Mouse (Mus musculus): Measurements from ENCODE around the gene Rexo2.

Rexo2 gene

DNA sequence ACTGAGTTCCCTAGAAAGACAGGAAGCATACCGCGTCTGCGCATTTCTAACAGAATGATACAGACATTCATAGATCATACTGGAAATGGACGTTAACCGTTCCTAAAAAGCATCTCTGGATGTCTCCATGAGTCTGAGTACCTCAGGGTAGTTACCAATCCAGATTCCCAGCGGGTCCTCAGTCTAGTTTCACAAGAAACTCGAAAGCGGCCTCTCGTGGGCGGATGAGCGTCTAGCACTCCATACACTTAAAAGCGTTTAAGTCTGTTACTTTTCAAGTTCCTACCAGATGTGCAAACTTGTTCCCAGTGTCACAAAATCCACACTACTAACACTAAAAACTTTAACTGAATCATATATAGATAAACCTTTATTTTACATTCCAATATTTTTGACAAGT, 7.3 kb downstream of the Rexo2 start:
- in situ Hi-C loops (cut with MboI) = no loop called here

- in situ Hi-C loops (cut with MboI) = no loop called here
Observed at GRCm38 (mm10) chr9:48472441-48473025, 7.9 kb downstream of the Rexo2 start.

GRCm38 (mm10) chr9:48467471-48467870, 13.0 kb downstream of the Rexo2 start:
- in situ Hi-C loops (cut with MboI) = loop anchor here (10.0 kb wide), 1 partner anchor 203 kb away; no protein-coding TSS in a partner anchor

DNA sequence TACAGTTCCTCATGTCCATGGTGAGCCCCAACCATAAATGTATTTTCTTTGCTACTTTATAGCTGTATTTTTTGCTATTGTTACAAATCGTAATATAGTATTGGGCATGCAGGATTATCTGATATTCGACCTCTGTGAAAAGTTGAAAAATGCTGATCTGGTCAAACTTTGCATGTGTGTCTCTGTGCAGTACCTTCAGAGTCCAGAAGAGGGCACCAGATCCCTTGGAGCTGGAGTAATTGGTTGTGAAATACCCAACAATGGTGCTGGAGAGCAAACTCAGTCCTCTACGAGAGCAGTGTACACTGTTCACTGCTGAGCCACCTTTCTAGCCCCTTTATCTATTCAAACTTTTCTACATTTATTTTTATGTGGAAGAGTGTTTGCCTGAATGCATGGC, 13.6 kb downstream of the Rexo2 start:
- in situ Hi-C loops (cut with MboI) = loop anchor here (10.0 kb wide), 1 partner anchor 202 kb away; no protein-coding TSS in a partner anchor

DNA sequence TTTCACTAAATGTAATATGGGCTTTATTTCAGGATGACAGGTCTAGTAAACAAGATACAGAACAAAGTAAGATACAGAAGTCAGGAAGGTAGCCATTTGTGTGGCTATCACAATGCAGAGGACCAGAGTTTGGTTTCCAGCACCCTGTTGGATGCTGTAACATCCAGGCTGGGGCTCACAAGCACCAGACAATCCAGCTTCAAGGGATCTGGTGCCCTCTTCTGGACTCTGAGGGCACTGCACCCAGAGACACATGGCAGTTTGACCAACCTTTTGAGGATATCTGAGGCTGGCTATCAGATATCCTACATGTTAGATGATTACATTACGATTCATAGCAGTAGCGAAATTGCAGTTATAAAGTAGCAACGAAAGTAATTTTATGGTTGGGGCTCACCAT, 14.8 kb downstream of the Rexo2 start:
- in situ Hi-C loops (cut with MboI) = loop anchor here (10.0 kb wide), 1 partner anchor 201 kb away; no protein-coding TSS in a partner anchor

GRCm38 (mm10) chr9:48461545-48461944, 18.9 kb downstream of the Rexo2 start:
- in situ Hi-C loops (cut with MboI) = loop anchor here (10.0 kb wide), 1 partner anchor 197 kb away; no protein-coding TSS in a partner anchor

DNA sequence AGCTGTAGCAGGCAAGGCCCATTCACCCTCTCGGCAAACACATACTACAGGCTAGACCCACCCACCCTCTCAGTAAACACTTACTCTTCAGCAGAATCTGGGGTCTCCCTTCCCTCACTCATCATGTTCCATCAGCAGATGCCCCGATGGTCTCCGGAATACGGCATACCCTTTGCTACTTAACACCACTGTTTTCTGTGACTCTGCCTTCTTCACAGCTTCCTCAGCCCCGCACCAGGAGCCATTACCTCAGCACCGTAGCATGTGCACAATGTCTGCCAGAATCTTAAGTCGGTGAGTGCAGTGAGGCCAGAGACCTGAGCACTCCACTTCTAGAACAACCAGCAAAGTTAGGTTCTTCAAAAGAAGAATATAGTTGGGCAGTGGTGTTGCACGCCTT, 19.7 kb downstream of the Rexo2 start:
- in situ Hi-C loops (cut with MboI) = loop anchor here (10.0 kb wide), 1 partner anchor 196 kb away; no protein-coding TSS in a partner anchor

DNA sequence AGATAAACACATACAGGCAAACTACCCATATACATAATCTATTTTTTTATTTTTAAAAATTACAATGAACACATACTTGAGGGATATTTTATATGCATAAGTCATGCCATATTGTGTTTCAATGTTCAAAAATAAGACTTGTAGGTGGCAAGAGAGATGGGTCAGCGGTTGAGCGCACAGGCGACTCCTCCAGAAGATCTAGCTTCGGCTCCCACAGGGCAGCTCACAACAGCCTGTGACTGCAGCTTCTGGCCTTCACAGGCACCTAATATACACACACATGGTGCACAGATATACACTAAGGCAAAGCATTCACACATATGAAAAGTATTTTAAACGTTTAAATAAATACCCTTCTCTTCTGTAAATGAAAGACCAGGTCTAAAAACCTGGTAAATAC, 21.0 kb downstream of the Rexo2 start:
- in situ Hi-C loops (cut with MboI) = no loop called here

DNA sequence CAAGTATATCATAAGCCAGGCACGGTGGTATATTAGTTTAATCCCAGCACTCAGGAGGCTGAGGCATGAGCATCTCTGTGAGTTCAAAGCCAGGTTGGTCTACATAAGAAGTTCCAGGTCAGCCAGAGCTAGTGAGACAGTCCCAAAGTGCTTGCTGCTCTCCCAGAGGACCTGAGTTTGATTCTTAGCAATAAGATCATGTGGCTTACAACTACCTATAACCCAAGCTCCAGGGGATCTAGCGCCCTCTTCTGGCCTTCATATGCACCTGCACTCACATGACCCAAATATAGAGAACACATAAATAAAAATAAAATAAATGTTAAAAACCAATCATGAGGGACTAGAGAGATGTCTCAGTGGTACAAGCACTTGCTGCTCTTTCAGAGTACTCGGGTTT, 21.5 kb downstream of the Rexo2 start:
- in situ Hi-C loops (cut with MboI) = no loop called here

DNA sequence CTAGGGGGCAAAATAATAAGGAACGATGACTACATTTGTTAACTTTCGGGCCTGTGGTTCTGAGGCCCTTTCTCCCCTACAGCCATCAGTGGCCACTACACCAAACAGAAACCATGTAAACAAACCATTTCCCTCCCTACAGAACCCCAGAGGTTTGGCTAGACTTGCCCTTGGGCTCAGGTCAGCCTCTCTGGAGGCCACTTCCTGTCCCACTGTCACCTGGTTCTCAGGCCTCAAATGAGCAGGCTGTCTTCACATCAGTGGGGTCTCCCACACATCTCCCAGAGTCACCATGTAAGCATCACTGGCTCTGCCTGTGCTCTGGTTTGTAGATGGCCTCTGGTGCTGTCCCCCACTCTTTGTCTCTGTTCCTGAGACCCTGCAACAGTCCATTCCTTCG, 24.5 kb downstream of the Rexo2 start:
- in situ Hi-C loops (cut with MboI) = no loop called here

GRCm38 (mm10) chr9:48450066-48450465, 30.4 kb downstream of the Rexo2 start:
- in situ Hi-C loops (cut with MboI) = no loop called here

DNA sequence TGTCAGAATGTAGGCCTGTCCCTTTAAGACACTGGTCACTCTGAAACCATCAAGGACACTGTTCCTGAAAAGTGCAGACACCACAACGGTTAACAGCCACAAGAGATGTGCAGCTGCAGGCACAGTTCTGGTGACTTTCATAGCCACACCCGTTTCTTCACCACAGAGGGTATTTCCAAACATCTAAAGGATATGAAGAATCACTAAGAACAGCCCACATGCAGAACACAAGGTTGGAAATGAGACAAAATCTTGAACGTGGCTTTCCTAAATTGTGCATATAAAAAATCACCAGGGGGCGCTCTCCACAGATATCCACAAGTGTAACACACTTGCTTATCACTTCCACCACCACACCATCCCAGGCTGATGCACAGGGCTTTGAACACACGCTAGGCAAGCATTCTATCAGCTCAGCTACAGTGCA, 32.6 kb downstream of the Rexo2 start:
- in situ Hi-C loops (cut with MboI) = no loop called here

GRCm38 (mm10) chr9:48444821-48445220, 35.6 kb downstream of the Rexo2 start:
- in situ Hi-C loops (cut with MboI) = no loop called here

- in situ Hi-C loops (cut with MboI) = no loop called here
Observed at GRCm38 (mm10) chr9:48443873-48444272, 36.5 kb downstream of the Rexo2 start.

GRCm38 (mm10) chr9:48432449-48432848, 48.0 kb downstream of the Rexo2 start:
- in situ Hi-C loops (cut with MboI) = no loop called here

GRCm38 (mm10) chr9:48427176-48427575, 53.2 kb downstream of the Rexo2 start:
- in situ Hi-C loops (cut with MboI) = no loop called here

GRCm38 (mm10) chr9:48423256-48423655, 57.2 kb downstream of the Rexo2 start:
- in situ Hi-C loops (cut with MboI) = no loop called here

DNA sequence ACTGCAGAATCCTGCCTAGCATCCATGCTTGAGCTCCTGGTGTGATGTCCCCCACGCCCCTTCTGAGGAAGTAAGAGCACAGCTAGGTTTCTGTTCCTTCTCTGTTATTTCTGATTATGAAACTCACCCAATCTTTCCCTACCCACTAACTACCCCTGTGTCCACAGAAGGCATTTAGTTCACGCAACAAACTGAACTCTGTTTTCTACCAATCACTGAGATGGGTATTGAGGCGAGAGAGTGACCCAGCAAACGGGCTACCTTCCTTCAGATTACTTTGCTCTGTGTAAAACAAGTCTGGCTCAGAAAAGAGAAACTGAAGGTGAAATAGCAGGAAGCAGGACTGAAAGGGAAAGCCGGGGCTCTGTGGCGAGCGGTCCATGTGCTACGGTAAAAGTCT, 58.0 kb downstream of the Rexo2 start:
- in situ Hi-C loops (cut with MboI) = no loop called here

DNA sequence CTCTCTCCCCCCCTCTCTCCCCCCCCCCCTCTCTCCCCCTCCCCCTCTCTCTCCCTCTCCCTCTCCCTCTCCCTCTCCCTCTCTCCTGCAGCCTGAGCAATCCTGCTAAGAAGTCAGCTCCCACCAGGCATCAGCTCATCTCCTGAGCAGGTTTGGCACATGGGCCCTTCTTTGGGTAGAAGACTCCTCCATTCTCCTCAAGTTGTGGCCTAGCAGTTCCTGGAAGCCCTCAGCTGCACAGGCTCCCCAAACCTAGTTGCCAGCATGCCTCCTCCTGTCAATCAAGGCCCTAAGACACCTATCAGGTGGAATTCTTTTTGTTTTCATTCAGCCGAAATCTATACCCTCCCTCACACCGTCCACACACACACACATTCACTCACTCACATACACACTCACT, 58.9 kb downstream of the Rexo2 start:
- in situ Hi-C loops (cut with MboI) = no loop called here

- in situ Hi-C loops (cut with MboI) = no loop called here
Observed at GRCm38 (mm10) chr9:48421029-48421428, 59.4 kb downstream of the Rexo2 start.

DNA sequence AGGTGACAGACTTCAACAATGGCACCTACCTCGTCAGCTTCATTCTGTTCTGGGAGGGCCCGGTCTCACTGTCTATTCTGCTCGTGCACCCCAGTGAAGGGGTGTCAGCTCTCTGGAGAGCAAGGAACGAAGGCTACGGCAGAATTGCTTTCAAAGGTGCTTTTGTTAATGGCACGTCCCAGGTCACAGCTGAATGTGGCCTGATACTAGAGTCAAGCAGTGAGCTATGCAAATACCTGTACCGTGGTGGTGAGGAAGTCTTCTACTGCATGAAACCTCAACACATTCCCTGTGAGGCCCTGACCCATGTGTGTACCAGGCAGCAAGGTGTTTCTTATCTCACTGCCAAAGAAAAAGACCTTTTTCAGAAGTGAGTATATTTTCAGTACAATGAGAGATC, 60.0 kb downstream of the Rexo2 start:
- in situ Hi-C loops (cut with MboI) = no loop called here

DNA sequence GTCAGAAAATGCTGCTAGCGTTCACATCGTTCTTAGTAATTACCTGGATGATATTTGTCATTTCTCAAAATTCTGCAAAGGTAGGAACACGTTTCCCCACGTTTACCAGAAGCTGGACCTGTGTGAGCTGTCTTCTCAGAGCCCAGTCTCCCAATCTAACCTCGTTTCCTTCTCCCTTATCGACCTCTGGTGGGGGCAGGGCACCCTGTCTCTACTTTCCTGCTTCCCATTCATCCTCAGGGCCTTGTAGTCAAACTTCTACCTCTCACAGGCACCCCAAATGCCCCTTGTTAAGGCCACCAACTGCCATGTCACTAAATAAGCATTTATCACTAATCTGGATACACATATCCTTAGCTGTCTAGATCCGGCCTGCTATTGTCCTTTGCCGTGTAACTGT, 61.6 kb downstream of the Rexo2 start:
- in situ Hi-C loops (cut with MboI) = no loop called here
